Mouse (Mus musculus): Measurements from ENCODE around the gene Dclk3. TPM values are rescaled to one million over a fixed set of nuclear protein-coding genes. Genes with fewer than 3 reads are reported as not detected.

The Dclk3 gene
- total RNA-seq, 2 experiments from 2014 or later: 21.0 to 21.1 TPM

Other genes starting within 250 kb of the Dclk3 start
- 10 to 100 TPM; 27.0 to 30.7 TPM for gene Mlh1, start 167.3 kb upstream of the Dclk3 start, total RNA-seq (2021)
- 10 to 100 TPM; 84.9 to 85.6 TPM for gene Epm2aip1, start 167.2 kb upstream of the Dclk3 start, total RNA-seq (2021)
- 100 to 1,000 TPM; 128 to 152 TPM for gene Trank1, start 127.3 kb upstream of the Dclk3 start, total RNA-seq (2021)

All from left cerebral cortex, postnatal 4 days (tissue).